Mouse (Mus musculus) ovary, adult 2 months (tissue): ENCODE data around the gene Gm10762. TPM values are rescaled to one million over a fixed set of nuclear protein-coding genes. Genes with fewer than 3 reads are reported as not detected.

Source experiments
- polyA plus RNA-seq: library from polyadenylated mRNA; depleted of rRNA; stranded (reverse); fragments of >200 nt; gene quantifications from 2 replicates; pipeline ENCODE4 v1.2.3, GENCODE M21; 2012; rRNA removed

Gm10762 gene
- 6.0 and 6.2 TPM in 2 replicates for polyA plus RNA-seq

DNA sequence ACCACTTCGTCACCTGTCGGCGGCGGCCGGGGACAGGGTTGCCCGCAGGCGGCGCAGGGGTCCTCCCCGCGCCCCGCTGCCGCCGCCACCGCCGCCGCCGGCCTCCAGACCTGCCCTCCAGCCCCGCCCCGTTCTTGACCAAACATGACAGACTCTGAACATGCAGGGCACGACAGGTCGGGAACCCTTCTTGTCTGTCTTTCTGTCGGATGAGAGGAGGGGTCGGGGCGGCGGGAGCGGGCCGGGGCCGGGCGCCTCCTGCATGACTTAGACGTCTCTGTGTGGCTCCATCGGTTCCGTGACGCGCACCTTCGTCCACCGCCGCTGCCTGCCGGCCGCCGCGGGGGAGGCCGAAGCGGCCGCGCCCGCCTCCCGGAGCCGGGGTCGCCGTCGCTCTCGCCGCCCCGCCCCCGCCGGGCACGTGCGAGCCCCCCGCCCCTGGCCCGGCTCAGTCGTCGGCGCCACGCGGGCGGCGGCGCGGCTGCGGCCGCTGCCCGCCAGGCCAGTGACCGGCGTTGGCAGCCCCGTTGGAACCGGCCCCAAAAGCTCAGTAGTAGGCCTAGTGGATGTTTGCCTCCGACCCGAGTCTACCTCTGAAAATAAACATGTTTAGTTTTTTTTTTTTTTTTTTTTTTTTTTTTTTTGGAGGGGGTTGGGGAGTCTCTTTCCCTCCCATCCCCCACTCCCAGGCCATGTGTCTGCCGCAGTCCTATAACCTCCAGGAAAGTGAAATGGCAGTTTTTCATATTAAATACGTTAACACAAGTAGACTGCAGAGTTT lies at the start of gene Gm10762:
Gene Gm10762 (minus strand): TSS at position 65 of the 781 bp plus-strand sequence.

DNA sequence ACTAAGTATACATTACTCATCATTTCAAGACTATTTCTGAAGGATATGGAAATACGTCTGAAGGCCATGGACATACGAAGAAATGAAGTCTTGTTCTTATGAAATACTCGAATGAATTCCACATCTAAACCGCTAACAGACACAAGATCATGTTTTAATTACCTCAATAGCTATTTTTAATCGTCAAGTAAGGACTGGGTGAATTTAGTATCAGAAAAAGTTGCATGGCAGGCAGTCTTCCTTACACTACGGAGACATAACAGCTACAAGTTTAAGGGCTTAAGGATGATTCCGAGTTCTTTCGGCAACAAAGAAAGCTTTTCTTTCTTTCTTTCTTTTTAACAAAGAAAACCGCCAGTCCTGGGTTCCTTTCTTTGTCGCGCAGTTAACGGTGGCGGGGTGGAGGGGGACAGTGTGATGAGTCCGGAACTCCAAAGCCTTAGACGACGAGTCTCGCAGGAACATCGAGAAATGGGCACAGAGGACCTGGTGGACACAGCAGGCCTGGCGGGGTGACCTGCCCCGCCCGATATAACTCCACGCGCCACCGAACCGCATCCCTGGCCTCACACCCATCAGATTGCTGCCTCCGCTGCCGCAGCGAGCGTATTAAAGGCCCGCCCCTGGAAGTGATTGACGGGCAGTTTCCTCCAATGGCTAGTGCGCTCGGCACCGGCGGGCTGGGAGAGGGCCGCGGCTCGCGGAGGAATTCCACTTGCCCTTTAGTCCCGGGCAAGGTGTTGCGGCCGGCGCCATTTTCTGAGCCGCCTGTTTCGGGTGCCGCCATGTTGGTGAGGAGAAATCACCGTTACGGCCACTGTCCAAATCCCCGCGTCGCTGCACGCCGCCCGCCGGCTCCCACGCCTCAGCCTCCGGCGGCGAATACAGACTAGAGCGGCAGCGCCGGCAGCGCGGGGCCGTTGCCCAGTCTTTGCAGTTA lies 614 bp downstream of the Gm10762 start, which contains the start of gene Zc3h6:
Gene Zc3h6 (plus strand): TSS at position 762 of the 940 bp plus-strand sequence.

DNA sequence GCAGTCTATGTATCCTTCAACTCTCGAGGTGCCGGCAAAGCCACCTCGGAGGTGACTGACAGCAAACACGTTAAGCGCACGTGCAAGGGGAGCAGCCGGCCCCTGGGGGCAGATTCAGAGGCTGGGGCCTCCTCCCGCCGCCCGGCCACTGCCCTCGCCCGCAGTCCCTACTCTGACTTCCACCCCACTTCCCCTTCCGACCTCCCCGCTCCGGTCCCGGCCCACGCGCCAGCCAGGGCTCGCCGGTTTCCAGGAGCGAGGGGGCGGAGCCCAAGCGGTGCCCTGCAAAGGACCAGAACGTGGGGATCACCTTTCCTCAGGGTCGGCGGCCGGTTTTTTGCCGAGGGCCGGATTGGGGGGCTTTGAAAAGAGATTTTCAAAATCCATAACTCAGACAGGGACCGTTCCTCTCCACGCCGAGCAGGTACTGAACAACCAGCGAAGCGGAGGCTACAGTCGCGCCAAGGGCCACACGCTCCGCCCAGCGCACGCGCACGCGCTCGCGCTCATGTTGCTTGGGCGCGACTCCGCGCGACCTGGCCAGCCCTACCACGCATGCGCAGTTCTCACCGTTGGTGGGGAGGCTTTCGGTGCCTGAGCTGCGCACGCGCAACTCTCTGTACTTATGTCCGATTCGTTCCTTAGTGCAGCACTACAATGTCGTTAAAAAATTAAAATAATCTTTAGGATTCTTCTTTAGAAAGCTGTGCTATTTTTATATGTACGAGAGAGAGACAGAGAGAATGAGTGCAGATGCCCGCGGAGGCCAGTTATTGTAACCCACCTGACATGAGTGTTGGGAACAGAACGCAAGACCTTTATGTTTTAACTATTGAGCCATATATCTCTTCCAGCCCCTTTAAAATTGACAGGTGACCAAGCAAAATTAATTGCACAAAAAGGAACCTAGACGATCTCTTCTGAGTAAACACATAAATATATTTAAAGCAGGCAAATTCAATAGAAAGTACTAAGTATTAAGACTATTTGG lies 23.7 kb downstream of the Gm10762 start, which contains the start of gene Zc3h8:
Gene Zc3h8 (minus strand): TSS at position 540 of the 991 bp plus-strand sequence.

Other genes starting within 250 kb of the Gm10762 start
- gene Tmem87b, start 149.6 kb downstream of the Gm10762 start, polyA plus RNA-seq: 14.2 and 15.5 TPM in 2 replicates
- gene Fbln7, start 104.7 kb downstream of the Gm10762 start, polyA plus RNA-seq: 5.8 and 7.6 TPM in 2 replicates
- 1.3 and 1.4 TPM in 2 replicates for gene Zc3h8, start 23.6 kb downstream of the Gm10762 start, polyA plus RNA-seq
- 1.5 and 1.6 TPM in 2 replicates for gene Zc3h6, start 323 bp downstream of the Gm10762 start, polyA plus RNA-seq
- gene Vinac1, start 80.4 kb upstream of the Gm10762 start, polyA plus RNA-seq: 0.26 and 0.28 TPM in 2 replicates
- 10.4 and 11.3 TPM in 2 replicates for gene Ttl, start 98.2 kb upstream of the Gm10762 start, polyA plus RNA-seq
- gene Polr1b, start 133.3 kb upstream of the Gm10762 start, polyA plus RNA-seq: 25.6 and 30.9 TPM in 2 replicates
- 40.4 and 54.3 TPM in 2 replicates for gene Chchd5, start 162.0 kb upstream of the Gm10762 start, polyA plus RNA-seq
- 18.1 and 23.5 TPM in 2 replicates for gene Slc20a1, start 231.0 kb upstream of the Gm10762 start, polyA plus RNA-seq